ENCODE assay signal across 25 mouse cellular contexts in genomic region chr2:27437876-27438275, GRCm38 (mm10). TPM values are rescaled to one million over a fixed set of nuclear protein-coding genes. Genes with fewer than 3 reads are reported as not detected.
A peak's percentile ranks its signal among the peaks of the same experiment; 100 is the strongest.
DNase-seq lines count a peak whose midpoint lies in the region; ATAC-seq lines count a peak whose summit lies in the region.
"Had no signal": no experiment of that assay in that cellular context is flagged by ENCODE, and none has a peak within 500 bp of the region (broad histone marks: within the 10 kb centered on the region; RNA-seq: fewer than 3 reads in every experiment).

No protein-coding gene starts in this region.

- no peaks in the 10 kb centered on the region for H3K9me3 ChIP-seq in heart, embryonic 13.5 days
- no peaks in the 10 kb centered on the region for H3K9me3 ChIP-seq in embryonic facial prominence, embryonic 10.5 days
- H3K9me3 ChIP-seq: embryonic facial prominence, embryonic 13.5 days; midbrain, embryonic 12.5 days had no signal

- peaks cover 23% of the 10 kb centered on the region for H3K4me1 ChIP-seq in heart, embryonic 13.5 days
- peaks cover 21% of the 10 kb centered on the region for H3K4me1 ChIP-seq in embryonic facial prominence, embryonic 10.5 days

- peak; percentile 44 for DNase-seq in adrenal gland, postnatal 10 days
- no peak for DNase-seq in adrenal gland, postnatal 4 days (ENCODE audit: low spot score in 2 of 2)
- DNase-seq in heart, postnatal 10 days: no peak
- DNase-seq in 416B (ENCODE audit: low read depth) (peak; percentile 65), adipocyte (ENCODE audit: low spot score) (peak; percentile 63)
- no peak for DNase-seq in embryonic facial prominence, embryonic 10.5 days (ENCODE audit: low spot score)
- DNase-seq: cerebellum, adult 11 months; cerebellum, adult 9-10 months; embryo, embryonic 11 days; gastrocnemius, adult 2 months; gastrocnemius, postnatal 36 days; heart, postnatal 14 days; kidney, adult 18-20 months; lung, adult 2 months; right cerebral cortex, postnatal 14 days had no signal

- H3K4me2 ChIP-seq in heart, embryonic 13.5 days: no peak overlapping the region
- H3K4me2 ChIP-seq: embryonic facial prominence, embryonic 13.5 days; midbrain, embryonic 12.5 days had no signal

- H3K9ac ChIP-seq in heart, embryonic 13.5 days: no peak overlapping the region
- H3K9ac ChIP-seq: embryonic facial prominence, embryonic 13.5 days; liver, embryonic 14.5 days; midbrain, embryonic 12.5 days had no signal

- H3K4me3 ChIP-seq in heart, embryonic 13.5 days: no peak overlapping the region
- no peak overlapping the region for H3K4me3 ChIP-seq in embryonic facial prominence, embryonic 10.5 days
- H3K4me3 ChIP-seq: embryonic facial prominence, embryonic 13.5 days; erythroblast, embryonic 14.5 days; gastrocnemius, adult 2 months; layer of hippocampus, adult 2 months; midbrain, embryonic 12.5 days had no signal

- H3K27me3 ChIP-seq in heart, embryonic 13.5 days (replicated peaks): no peaks in the 10 kb centered on the region
- H3K27me3 ChIP-seq in embryonic facial prominence, embryonic 10.5 days (replicated peaks; ENCODE audit: low read depth, poor library complexity, severe bottlenecking): no peaks in the 10 kb centered on the region
- H3K27me3 ChIP-seq: embryonic facial prominence, embryonic 13.5 days; midbrain, embryonic 12.5 days; Patski had no signal

- 10% methylated on average over 1 of the region's 1 CpGs for WGBS in heart, embryonic 13.5 days
- WGBS in embryonic facial prominence, embryonic 10.5 days: 68% methylated on average over 1 of the region's 1 CpGs

- intact Hi-C loops in heart, postnatal 10 days (cut with DNase I): no loop called here

- H3K36me3 ChIP-seq in heart, embryonic 13.5 days: no peaks in the 10 kb centered on the region
- H3K36me3 ChIP-seq in embryonic facial prominence, embryonic 10.5 days (replicated peaks): no peaks in the 10 kb centered on the region
- H3K36me3 ChIP-seq: embryonic facial prominence, embryonic 13.5 days; midbrain, embryonic 12.5 days had no signal

- H3K27ac ChIP-seq in heart, embryonic 13.5 days (replicated peaks): peak overlapping the region; percentile 36; the same call in 1 of the 2 replicates
- H3K27ac ChIP-seq in embryonic facial prominence, embryonic 10.5 days (replicated peaks): no peak overlapping the region
- H3K27ac ChIP-seq: embryonic facial prominence, embryonic 13.5 days; gastrocnemius, adult 2 months; layer of hippocampus, adult 2 months; liver, embryonic 14.5 days; midbrain, embryonic 12.5 days had no signal

- no peak for ATAC-seq in heart, embryonic 13.5 days (ENCODE audit: extremely low read depth, insufficient number of reproducible peaks, low FRiP score, low TSS enrichment)
- no peak for ATAC-seq in granulocyte monocyte progenitor cell, adult 5-6 weeks (replicated peaks; ENCODE audit: poor library complexity, severe bottlenecking)
- ATAC-seq: forebrain, embryonic 16.5 days; hindbrain, embryonic 16.5 days; Patski had no signal

RNA-seq across cellular contexts. Expression of gene Brd3os, which starts 4.2 kb away (rescaled TPM):
- 1 to 10 TPM; 4.8 to 5.7 TPM for total RNA-seq in adrenal gland, postnatal 10 days (2021)
- total RNA-seq in adrenal gland, postnatal 4 days (2021): 1 to 10 TPM; 7.7 to 7.8 TPM
- polyA plus RNA-seq in heart, embryonic 13.5 days (2015; fragmentation: Nextera tagmentation; extraction: Ambion mirVana): 3.7 and 3.8 TPM in 2 replicates
- 1 to 10 TPM; 1.1 to 2.1 TPM for total RNA-seq in heart, postnatal 10 days (2021)
- total RNA-seq in granulocyte monocyte progenitor cell, adult 5-6 weeks (2014; fragmentation: Nextera tagmentation): 0.77 and 2.9 TPM in 2 replicates
- total RNA-seq in granulocyte monocyte progenitor cell, adult 5-6 weeks (2017): not detected in 2 replicates
- polyA plus RNA-seq in embryonic facial prominence, embryonic 10.5 days (2016; fragmentation: Nextera tagmentation; extraction: Ambion mirVana): 8.8 and 8.9 TPM in 2 replicates
- polyA plus RNA-seq: erythroblast, embryonic 14.5 days had no signal

RNA-seq across cellular contexts. Expression of gene Vav2, which starts 11.0 kb away (rescaled TPM):
- 10 to 100 TPM; 21.5 to 29.6 TPM for total RNA-seq in adrenal gland, postnatal 10 days (2021)
- 10 to 100 TPM; 30.9 to 34.5 TPM for total RNA-seq in adrenal gland, postnatal 4 days (2021)
- polyA plus RNA-seq in heart, embryonic 13.5 days (2015; fragmentation: Nextera tagmentation; extraction: Ambion mirVana): 2.6 and 2.7 TPM in 2 replicates
- total RNA-seq in heart, postnatal 10 days (2021): 10 to 100 TPM; 13.1 to 14.4 TPM
- total RNA-seq in granulocyte monocyte progenitor cell, adult 5-6 weeks (2014; fragmentation: Nextera tagmentation): 6.3 and 14.9 TPM in 2 replicates
- 6.9 and 7.2 TPM in 2 replicates for total RNA-seq in granulocyte monocyte progenitor cell, adult 5-6 weeks (2017)
- polyA plus RNA-seq in embryonic facial prominence, embryonic 10.5 days (2016; fragmentation: Nextera tagmentation; extraction: Ambion mirVana): 10.3 and 11.3 TPM in 2 replicates

Comparison
In these comparisons a context has a peak if more than half of its experiments do, and no peak if none do; other contexts are left out.
1. DNase-seq: peak in adrenal gland, postnatal 10 days (single experiment), 416B (single experiment) and adipocyte (single experiment); none in adrenal gland, postnatal 4 days (0 of 2), heart, postnatal 10 days (0 of 2) and embryonic facial prominence, embryonic 10.5 days (single experiment).